Mouse (Mus musculus): ENCODE measurements around the gene Gm1673. TPM values are rescaled to one million over a fixed set of nuclear protein-coding genes. Genes with fewer than 3 reads are reported as not detected.
"Not testable (repeated sequence)": the region's sequence is repeated elsewhere in the genome, so short reads cannot be mapped to it uniquely, and the experiment has no call there.

The Gm1673 gene
- polyA plus RNA-seq, 1 experiment from 2014 or later, result 164 TPM

GRCm38 (mm10) chr5:33947035-33947434 lies 36.2 kb upstream of the Gm1673 start:
- not testable (repeated sequence) for H3K4me1 ChIP-seq (ENCODE audit: control insufficient read depth, insufficient read depth, low read length); H3K4me2 ChIP-seq (ENCODE audit: low read depth, low read length); H3K27ac ChIP-seq (replicated peaks; ENCODE audit: low read depth, low read length); H3K4me3 ChIP-seq (ENCODE audit: low read depth, low read length); H3K27me3 ChIP-seq (ENCODE audit: control insufficient read depth, insufficient read depth, low read length); H3K36me3 ChIP-seq (replicated peaks; ENCODE audit: control insufficient read depth, insufficient read depth, low read depth, low read length); H3K9ac ChIP-seq (replicated peaks; ENCODE audit: low read length); H3K9me3 ChIP-seq (replicated peaks; ENCODE audit: control insufficient read depth, low read length); ATAC-seq (replicated peaks; ENCODE audit: insufficient number of reproducible peaks, low FRiP score, low TSS enrichment, low read depth); DNase-seq (ENCODE audit: low spot score)
- 82% methylated on average over 16 of the region's 16 CpGs for WGBS

GRCm38 (mm10) chr5:33948314-33948713 lies 34.9 kb upstream of the Gm1673 start:
- Histone ChIP-seq H3K4me1 (ENCODE audit: control insufficient read depth, insufficient read depth, low read length) (no peaks in the 10 kb centered on the region), H3K27me3 (ENCODE audit: control insufficient read depth, insufficient read depth, low read length) (no peaks in the 10 kb centered on the region), H3K9me3 (replicated peaks; ENCODE audit: control insufficient read depth, low read length) (no peaks in the 10 kb centered on the region), H3K4me2 (ENCODE audit: low read depth, low read length) (no peak overlapping the region), H3K4me3 (ENCODE audit: low read depth, low read length) (no peak overlapping the region), H3K36me3 (replicated peaks; ENCODE audit: control insufficient read depth, insufficient read depth, low read depth, low read length) (no peaks in the 10 kb centered on the region), H3K9ac (replicated peaks; ENCODE audit: low read length) (no peak overlapping the region), H3K27ac (replicated peaks; ENCODE audit: low read depth, low read length) (no peak overlapping the region)
- no peak for DNase-seq (ENCODE audit: low spot score)
- no peak for ATAC-seq (replicated peaks; ENCODE audit: insufficient number of reproducible peaks, low FRiP score, low TSS enrichment, low read depth)
- WGBS, result 92% methylated on average over 4 of the region's 4 CpGs

- H3K9ac ChIP-seq (replicated peaks; ENCODE audit: low read length), result no peak overlapping the region
- no peaks in the 10 kb centered on the region for H3K36me3 ChIP-seq (replicated peaks; ENCODE audit: control insufficient read depth, insufficient read depth, low read depth, low read length)
- no peak overlapping the region for H3K4me2 ChIP-seq (ENCODE audit: low read depth, low read length)
- no peaks in the 10 kb centered on the region for H3K4me1 ChIP-seq (ENCODE audit: control insufficient read depth, insufficient read depth, low read length)
- no peak overlapping the region for H3K4me3 ChIP-seq (ENCODE audit: low read depth, low read length)
- ATAC-seq (replicated peaks; ENCODE audit: insufficient number of reproducible peaks, low FRiP score, low TSS enrichment, low read depth), result no peak
- no peak overlapping the region for H3K27ac ChIP-seq (replicated peaks; ENCODE audit: low read depth, low read length)
- no peaks in the 10 kb centered on the region for H3K27me3 ChIP-seq (ENCODE audit: control insufficient read depth, insufficient read depth, low read length)
- WGBS, result 87% methylated on average over 17 of the region's 17 CpGs
- H3K9me3 ChIP-seq (replicated peaks; ENCODE audit: control insufficient read depth, low read length), result no peaks in the 10 kb centered on the region; the same call in 1 of the 2 replicates
- no peak for DNase-seq (ENCODE audit: low spot score)
These were observed 29.6 kb upstream of the Gm1673 start for GRCm38 (mm10) chr5:33953471-33954185.

GRCm38 (mm10) chr5:33954354-33954753 lies 28.9 kb upstream of the Gm1673 start:
- Histone ChIP-seq H3K4me1 (ENCODE audit: control insufficient read depth, insufficient read depth, low read length) (no peaks in the 10 kb centered on the region), H3K36me3 (replicated peaks; ENCODE audit: control insufficient read depth, insufficient read depth, low read depth, low read length) (no peaks in the 10 kb centered on the region), H3K4me2 (ENCODE audit: low read depth, low read length) (no peak overlapping the region), H3K9ac (replicated peaks; ENCODE audit: low read length) (no peak overlapping the region), H3K27ac (replicated peaks; ENCODE audit: low read depth, low read length) (no peak overlapping the region), H3K4me3 (ENCODE audit: low read depth, low read length) (no peak overlapping the region), H3K27me3 (ENCODE audit: control insufficient read depth, insufficient read depth, low read length) (no peaks in the 10 kb centered on the region), H3K9me3 (replicated peaks; ENCODE audit: control insufficient read depth, low read length) (no peaks in the 10 kb centered on the region; the same call in 1 of the 2 replicates)
- 44% methylated on average over 10 of the region's 10 CpGs for WGBS
- peak; percentile 60 for DNase-seq (ENCODE audit: low spot score)
- ATAC-seq (replicated peaks; ENCODE audit: insufficient number of reproducible peaks, low FRiP score, low TSS enrichment, low read depth), result no peak

- Histone ChIP-seq H3K4me3 (ENCODE audit: low read depth, low read length) (no peak overlapping the region), H3K9me3 (replicated peaks; ENCODE audit: control insufficient read depth, low read length) (no peaks in the 10 kb centered on the region; the same call in 1 of the 2 replicates)
- WGBS, result 79% methylated on average over 4 of the region's 4 CpGs
These were observed 27.4 kb upstream of the Gm1673 start for GRCm38 (mm10) chr5:33955868-33956267.

GRCm38 (mm10) chr5:33959382-33959781 lies 23.9 kb upstream of the Gm1673 start:
- H3K4me2 ChIP-seq (ENCODE audit: low read depth, low read length), result no peak overlapping the region
- no peaks in the 10 kb centered on the region for H3K36me3 ChIP-seq (replicated peaks; ENCODE audit: control insufficient read depth, insufficient read depth, low read depth, low read length)
- H3K9ac ChIP-seq (replicated peaks; ENCODE audit: low read length), result no peak overlapping the region
- no peaks in the 10 kb centered on the region for H3K9me3 ChIP-seq (replicated peaks; ENCODE audit: control insufficient read depth, low read length)
- H3K27ac ChIP-seq (replicated peaks; ENCODE audit: low read depth, low read length), result no peak overlapping the region
- no peak overlapping the region for H3K4me3 ChIP-seq (ENCODE audit: low read depth, low read length)
- H3K4me1 ChIP-seq (ENCODE audit: control insufficient read depth, insufficient read depth, low read length), result no peaks in the 10 kb centered on the region
- H3K27me3 ChIP-seq (ENCODE audit: control insufficient read depth, insufficient read depth, low read length), result no peaks in the 10 kb centered on the region
- WGBS, result 82% methylated on average over 4 of the region's 4 CpGs
- ATAC-seq (replicated peaks; ENCODE audit: insufficient number of reproducible peaks, low FRiP score, low TSS enrichment, low read depth) (no peak), DNase-seq (ENCODE audit: low spot score) (no peak)

More at GRCm38 (mm10) chr5:33955868-33956267, 27.4 kb upstream of the Gm1673 start:
- DNase-seq (ENCODE audit: low spot score), result no peak
- Histone ChIP-seq H3K4me2 (ENCODE audit: low read depth, low read length) (no peak overlapping the region), H3K9ac (replicated peaks; ENCODE audit: low read length) (no peak overlapping the region), H3K27me3 (ENCODE audit: control insufficient read depth, insufficient read depth, low read length) (no peaks in the 10 kb centered on the region), H3K36me3 (replicated peaks; ENCODE audit: control insufficient read depth, insufficient read depth, low read depth, low read length) (no peaks in the 10 kb centered on the region), H3K4me1 (ENCODE audit: control insufficient read depth, insufficient read depth, low read length) (no peaks in the 10 kb centered on the region), H3K27ac (replicated peaks; ENCODE audit: low read depth, low read length) (no peak overlapping the region)
- ATAC-seq (replicated peaks; ENCODE audit: insufficient number of reproducible peaks, low FRiP score, low TSS enrichment, low read depth), result no peak

GRCm38 (mm10) chr5:33974736-33975135 lies 8.5 kb upstream of the Gm1673 start:
- no peaks in the 10 kb centered on the region for H3K36me3 ChIP-seq (replicated peaks; ENCODE audit: control insufficient read depth, insufficient read depth, low read depth, low read length)
- no peak overlapping the region for H3K4me3 ChIP-seq (ENCODE audit: low read depth, low read length)
- WGBS, result 67% methylated on average over 2 of the region's 2 CpGs
- ATAC-seq (replicated peaks; ENCODE audit: insufficient number of reproducible peaks, low FRiP score, low TSS enrichment, low read depth) (no peak), DNase-seq (ENCODE audit: low spot score) (no peak)
- H3K4me1 ChIP-seq (ENCODE audit: control insufficient read depth, insufficient read depth, low read length), result no peaks in the 10 kb centered on the region
- no peaks in the 10 kb centered on the region; the same call in 1 of the 2 replicates for H3K9me3 ChIP-seq (replicated peaks; ENCODE audit: control insufficient read depth, low read length)
- no peak overlapping the region for H3K4me2 ChIP-seq (ENCODE audit: low read depth, low read length)
- H3K9ac ChIP-seq (replicated peaks; ENCODE audit: low read length), result no peak overlapping the region
- no peaks in the 10 kb centered on the region for H3K27me3 ChIP-seq (ENCODE audit: control insufficient read depth, insufficient read depth, low read length)
- no peak overlapping the region for H3K27ac ChIP-seq (replicated peaks; ENCODE audit: low read depth, low read length)

GRCm38 (mm10) chr5:33976267-33976666 lies 7.0 kb upstream of the Gm1673 start:
- DNase-seq (ENCODE audit: low spot score) (no peak), ATAC-seq (replicated peaks; ENCODE audit: insufficient number of reproducible peaks, low FRiP score, low TSS enrichment, low read depth) (no peak)
- Histone ChIP-seq H3K36me3 (replicated peaks; ENCODE audit: control insufficient read depth, insufficient read depth, low read depth, low read length) (no peaks in the 10 kb centered on the region), H3K4me3 (ENCODE audit: low read depth, low read length) (no peak overlapping the region), H3K27ac (replicated peaks; ENCODE audit: low read depth, low read length) (no peak overlapping the region), H3K9me3 (replicated peaks; ENCODE audit: control insufficient read depth, low read length) (no peaks in the 10 kb centered on the region; the same call in 1 of the 2 replicates), H3K27me3 (ENCODE audit: control insufficient read depth, insufficient read depth, low read length) (no peaks in the 10 kb centered on the region), H3K4me1 (ENCODE audit: control insufficient read depth, insufficient read depth, low read length) (no peaks in the 10 kb centered on the region), H3K9ac (replicated peaks; ENCODE audit: low read length) (no peak overlapping the region), H3K4me2 (ENCODE audit: low read depth, low read length) (no peak overlapping the region)
- 43% methylated on average over 3 of the region's 3 CpGs for WGBS
